Mouse (Mus musculus) cerebellum, adult 11-12 months (tissue): ENCODE data around the gene Ak6.

Source experiments
- DNase-seq: peaks from one replicate; pipeline ENCODE4 v3.0.0; 2022

Gene Ak6

GRCm38 (mm10) chr13:100669291-100670022, 18.7 kb downstream of the Ak6 start, which contains the start of gene Ccdc125:
Ccdc125 (plus strand) TSS chr13:100669717.
- DNase-seq: no peak

DNA sequence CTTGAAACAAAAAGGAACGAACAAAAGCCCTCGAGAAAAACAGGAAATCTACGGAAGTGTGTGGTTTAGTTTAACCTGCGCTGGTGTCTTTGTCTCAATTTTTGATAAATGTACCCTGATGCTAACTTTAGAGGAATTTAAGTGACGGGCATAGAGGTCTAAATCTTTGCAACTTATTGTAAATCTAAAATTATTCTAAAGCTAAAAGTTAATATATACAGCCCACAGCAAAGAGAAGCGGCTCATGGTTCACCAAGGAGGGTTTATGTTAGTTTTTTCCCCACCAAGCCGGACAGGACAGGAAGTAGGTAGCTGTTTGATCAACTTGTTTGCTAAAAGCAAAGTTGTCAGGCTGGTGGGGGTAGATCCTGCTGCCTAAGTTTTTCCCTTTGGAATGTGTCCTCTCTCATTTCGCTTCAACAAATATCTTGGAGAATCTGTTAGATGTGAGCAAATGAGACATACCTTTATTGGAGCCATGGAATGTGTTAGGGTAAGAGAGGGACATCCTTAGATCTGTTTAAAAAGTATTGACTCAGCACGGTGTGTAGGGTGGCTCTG, 19.5 kb downstream of the Ak6 start:
- DNase-seq: no peak

- no peak for DNase-seq
Measured at GRCm38 (mm10) chr13:100675936-100676635, 25.3 kb downstream of the Ak6 start.

DNA sequence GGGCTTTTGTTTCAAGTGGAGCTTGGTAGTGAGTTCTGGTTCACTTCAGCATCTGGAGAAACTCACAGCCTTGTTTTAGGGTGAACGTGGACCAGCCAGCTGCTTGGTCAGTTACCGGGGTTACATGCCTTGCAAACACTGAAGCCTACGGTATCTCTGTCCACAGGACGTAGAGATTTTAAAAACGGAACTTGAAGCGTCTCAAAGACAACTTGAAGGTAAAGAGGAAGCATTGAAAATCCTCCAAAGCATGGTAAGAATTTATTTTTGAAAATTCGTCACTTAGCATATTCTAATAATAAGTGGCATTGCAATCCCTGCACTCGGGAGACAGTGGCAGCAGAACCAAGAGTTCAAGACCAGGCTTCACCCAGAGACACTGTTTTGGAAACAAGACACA, 30.8 kb downstream of the Ak6 start:
- DNase-seq: no peak

- DNase-seq: no peak
Measured at GRCm38 (mm10) chr13:100682837-100683236, 32.1 kb downstream of the Ak6 start.

GRCm38 (mm10) chr13:100684355-100684754, 33.6 kb downstream of the Ak6 start:
- no peak for DNase-seq

DNA sequence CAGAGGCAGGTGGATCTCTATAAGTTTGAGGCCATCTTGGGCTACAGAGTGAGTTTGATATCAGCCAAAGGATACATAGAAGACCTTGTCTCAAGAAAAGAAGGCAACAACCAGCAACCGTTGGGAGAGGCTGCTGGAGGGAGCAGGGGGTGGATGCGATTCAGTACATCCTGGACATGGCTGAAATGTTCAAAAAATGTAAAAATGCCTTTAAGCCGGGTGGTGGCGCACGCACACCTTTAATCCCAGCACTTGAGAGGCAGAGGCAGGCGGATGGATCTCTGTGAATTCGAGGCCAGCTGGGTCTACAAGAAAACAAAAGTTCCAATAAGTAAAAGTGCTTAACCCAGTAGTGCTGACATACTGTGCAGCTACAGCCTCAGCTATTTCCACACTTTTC, 36.7 kb downstream of the Ak6 start:
- no peak for DNase-seq

- DNase-seq: no peak
Measured at GRCm38 (mm10) chr13:100697541-100697940, 46.8 kb downstream of the Ak6 start.

- no peak for DNase-seq
Measured at GRCm38 (mm10) chr13:100698866-100699265, 48.1 kb downstream of the Ak6 start.

- no peak for DNase-seq
Measured at GRCm38 (mm10) chr13:100703468-100703867, 52.7 kb downstream of the Ak6 start.

DNA sequence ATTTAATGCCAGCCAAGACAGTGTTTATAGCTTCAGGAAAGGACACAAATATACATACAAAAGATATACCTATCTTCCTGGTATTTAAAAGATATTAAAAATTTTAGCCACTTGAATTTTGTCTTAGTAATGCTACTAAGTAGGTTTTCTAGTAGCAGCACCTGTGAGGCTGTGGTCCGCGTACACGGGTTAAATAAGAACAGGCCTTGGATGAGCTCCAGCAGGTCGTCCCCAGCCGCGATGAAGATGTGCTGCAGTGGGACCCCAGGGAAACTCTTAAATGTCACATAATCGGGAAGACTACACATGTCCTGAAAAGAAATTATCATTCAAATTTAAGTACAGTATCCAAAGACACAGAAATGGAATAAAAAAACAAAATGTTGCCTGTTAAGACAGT, 55.4 kb downstream of the Ak6 start:
- no peak for DNase-seq

DNA sequence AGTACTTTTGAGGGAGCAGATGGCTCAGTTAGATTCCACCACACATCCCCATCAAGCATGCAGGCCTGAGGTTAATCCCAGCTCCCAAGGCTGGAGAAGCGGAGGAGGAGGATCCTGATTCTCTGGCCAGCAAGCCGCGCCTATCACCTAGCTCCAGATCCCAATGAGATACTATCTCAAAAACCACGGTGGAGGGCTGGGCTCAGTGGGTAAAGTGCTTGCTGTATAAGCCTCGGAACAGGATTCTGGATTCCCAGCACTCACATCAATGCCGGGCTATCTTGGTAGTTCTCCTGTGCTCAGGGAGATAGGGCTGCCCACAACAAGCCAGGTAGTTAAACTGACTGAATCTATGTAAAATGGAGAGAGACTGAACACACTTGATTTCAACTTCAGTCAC, 64.7 kb downstream of the Ak6 start:
- no peak for DNase-seq
